Mouse (Mus musculus): ENCODE results near the gene Rere.

GRCm38 (mm10) chr4:150528426-150528825 is 247.0 kb downstream of the Rere start:
- no peak for TF ChIP-seq EP300 (IDR thresholded peaks at IDR 0.05; ENCODE audit: insufficient read depth, low read depth, low read length)
- no peak for TF ChIP-seq CTCF (IDR thresholded peaks at IDR 0.05)

Data from heart, adult 2 months (tissue).